Comparison of ENCODE assay signal across 16 mouse cellular contexts in genomic region chr4:43129750-43130149, GRCm38 (mm10).
"Had no signal": no experiment of that assay in that cellular context is flagged by ENCODE, and none has a peak within 500 bp of the region (broad histone marks: within the 10 kb centered on the region; RNA-seq: fewer than 3 reads in every experiment).

No protein-coding gene starts in this region.

- H3K36me3 ChIP-seq: neural tube, embryonic 13.5 days; neural tube, embryonic 15.5 days; stomach, embryonic 15.5 days had no signal

- H3K27ac ChIP-seq: neural tube, embryonic 13.5 days; neural tube, embryonic 15.5 days; stomach, embryonic 15.5 days; stomach, postnatal 0 days had no signal

- H3K4me1 ChIP-seq: neural tube, embryonic 13.5 days; neural tube, embryonic 15.5 days; stomach, embryonic 15.5 days had no signal

- H3K4me2 ChIP-seq: neural tube, embryonic 13.5 days; neural tube, embryonic 15.5 days; stomach, embryonic 15.5 days had no signal

- H3K27me3 ChIP-seq: neural tube, embryonic 13.5 days; neural tube, embryonic 15.5 days; stomach, embryonic 15.5 days had no signal

- H3K4me3 ChIP-seq: neural tube, embryonic 13.5 days; neural tube, embryonic 15.5 days; stomach, embryonic 15.5 days had no signal

- DNase-seq: retina, postnatal 1 day; right cerebral cortex, adult 18-20 months; right cerebral cortex, postnatal 14 days; right cerebral cortex, postnatal 25 days; right cerebral cortex, postnatal 4 days; spleen, adult 18-20 months; thymus, adult 18-20 months; thymus, adult 2 months; thymus, postnatal 14 days; thymus, postnatal 25 days; thymus, postnatal 36 days; thymus, postnatal 4 days had no signal

- H3K9ac ChIP-seq: neural tube, embryonic 13.5 days; neural tube, embryonic 15.5 days; stomach, embryonic 15.5 days had no signal

- H3K9me3 ChIP-seq: neural tube, embryonic 13.5 days; neural tube, embryonic 15.5 days; stomach, embryonic 15.5 days had no signal
